Mouse (Mus musculus) lung, embryonic 16.5 days (tissue): ENCODE measurements around the gene 3110040M04Rik. TPM values are rescaled to one million over a fixed set of nuclear protein-coding genes. Genes with fewer than 3 reads are reported as not detected.
"Not testable (repeated sequence)": the region's sequence is repeated elsewhere in the genome, so short reads cannot be mapped to it uniquely, and the experiment has no call there.

Experiments used
- ATAC-seq: fragments of 200-750 bp; cut with Nextera tagmentation; 2 replicates; pipeline ENCODE4 v1.8.0; 2017; ENCODE audit warnings: low read depth, mild to moderate bottlenecking, moderate library complexity
- H3K27ac ChIP-seq: fragments of 300-500 bp; sonication (generic); 2 replicates; pipeline ENCODE4 v1.5.1; 2014; ENCODE audit warnings: mild to moderate bottlenecking, control low read depth, low read length
- H3K27me3 ChIP-seq: fragments of 300-500 bp; sonication (generic); 2 replicates; pipeline ENCODE4 v1.6.1; 2014; ENCODE audit warnings: low read depth, low read length, mixed read lengths; ENCODE audit not compliant: control insufficient read depth, insufficient read depth
- H3K36me3 ChIP-seq: fragments of 300-500 bp; sonication (generic); 2 replicates; pipeline ENCODE4 v1.6.1; 2014; ENCODE audit warnings: low read length; ENCODE audit not compliant: control insufficient read depth, insufficient read depth
- H3K4me1 ChIP-seq: fragments of 300-500 bp; sonication (generic); replicated peaks from 2 replicates; pipeline ENCODE4 v1.6.1; 2014; ENCODE audit warnings: low read length, mixed read lengths; ENCODE audit not compliant: control insufficient read depth, insufficient read depth
- H3K4me2 ChIP-seq: fragments of 300-500 bp; sonication (generic); 2 replicates; pipeline ENCODE4 v1.6.1; 2014; ENCODE audit warnings: low read depth, low read length, control low read depth
- H3K4me3 ChIP-seq: fragments of 300-500 bp; sonication (generic); 2 replicates; pipeline ENCODE4 v1.5.1; 2014; ENCODE audit warnings: mild to moderate bottlenecking, low read length, control low read depth
- H3K9ac ChIP-seq: fragments of 300-500 bp; sonication (generic); 2 replicates; pipeline ENCODE4 v1.6.1; 2014; ENCODE audit warnings: low read length, control low read depth
- H3K9me3 ChIP-seq: fragments of 300-500 bp; sonication (generic); 2 replicates; pipeline ENCODE4 v1.6.1; 2016; ENCODE audit warnings: low read length; ENCODE audit not compliant: control insufficient read depth
- WGBS: fragments of 180-500 bp; shearing (Covaris S2); extraction: QIAGEN DNeasy Blood & Tissue Kit; methylation state at CpG from one replicate; pipeline ENCODE4 v1.1.7; 2014; 5-methylcytosine and 5-hydroxymethylcytosine counted together
- polyA plus RNA-seq: library from polyadenylated mRNA; unstranded; fragments of >200 nt; fragmentation: Nextera tagmentation; extraction: Ambion mirVana; gene quantifications from 2 replicates; pipeline ENCODE4 v1.2.1, GENCODE M21; 2015

3110040M04Rik gene
- polyA plus RNA-seq, 1 experiment from 2014 or later = not detected

- H3K27me3 ChIP-seq = no peaks in the 10 kb centered on the region
- H3K36me3 ChIP-seq = no peaks in the 10 kb centered on the region
- H3K4me1 ChIP-seq = no peaks in the 10 kb centered on the region
- 83% methylated on average over 4 of the region's 4 CpGs for WGBS
- no peak overlapping the region for H3K27ac ChIP-seq
- no peaks in the 10 kb centered on the region for H3K9me3 ChIP-seq
- H3K4me3 ChIP-seq = no peak overlapping the region
- no peak for ATAC-seq
- no peak overlapping the region for H3K9ac ChIP-seq
- no peak overlapping the region for H3K4me2 ChIP-seq
These were observed 15.5 kb upstream of the 3110040M04Rik start for GRCm38 (mm10) chr1:151188469-151188868.

- not testable (repeated sequence) for H3K4me1 ChIP-seq, H3K27me3 ChIP-seq, H3K4me3 ChIP-seq, H3K27ac ChIP-seq, H3K9me3 ChIP-seq, H3K36me3 ChIP-seq, H3K9ac ChIP-seq, H3K4me2 ChIP-seq, ATAC-seq
- no CpG with 5 or more reads among the region's 7 CpGs for WGBS
These were observed 11.8 kb upstream of the 3110040M04Rik start, which contains the start of gene Gm8947 for GRCm38 (mm10) chr1:151192075-151192474. Gm8947 (plus strand) TSS chr1:151192376.

- not testable (repeated sequence) for H3K36me3 ChIP-seq, H3K4me2 ChIP-seq, H3K27me3 ChIP-seq, H3K27ac ChIP-seq, ATAC-seq, H3K9ac ChIP-seq, H3K4me1 ChIP-seq, H3K4me3 ChIP-seq, H3K9me3 ChIP-seq
- 90% methylated on average over 14 of the region's 15 CpGs for WGBS
These were observed 11.2 kb upstream of the 3110040M04Rik start for GRCm38 (mm10) chr1:151192739-151193138.

- not testable (repeated sequence) for H3K9ac ChIP-seq, H3K4me3 ChIP-seq, H3K36me3 ChIP-seq, H3K27ac ChIP-seq, H3K4me2 ChIP-seq, H3K27me3 ChIP-seq, H3K4me1 ChIP-seq, H3K9me3 ChIP-seq, ATAC-seq
- WGBS = 67% methylated on average over 4 of the region's 4 CpGs
These were observed 7.9 kb upstream of the 3110040M04Rik start for GRCm38 (mm10) chr1:151195986-151196385.

- not testable (repeated sequence) for ATAC-seq, H3K9ac ChIP-seq, H3K27ac ChIP-seq, H3K36me3 ChIP-seq, H3K27me3 ChIP-seq, H3K4me3 ChIP-seq, H3K9me3 ChIP-seq, H3K4me2 ChIP-seq, H3K4me1 ChIP-seq
- WGBS = 69% methylated on average over 3 of the region's 3 CpGs
These were observed 7.2 kb upstream of the 3110040M04Rik start for GRCm38 (mm10) chr1:151196690-151197089.

- not testable (repeated sequence) for H3K9me3 ChIP-seq, H3K36me3 ChIP-seq, H3K4me1 ChIP-seq, H3K27me3 ChIP-seq, H3K27ac ChIP-seq, H3K4me3 ChIP-seq, H3K9ac ChIP-seq, ATAC-seq, H3K4me2 ChIP-seq
- WGBS = 64% methylated on average over 2 of the region's 4 CpGs
These were observed 5.8 kb upstream of the 3110040M04Rik start, which contains the start of gene Gm47995 for GRCm38 (mm10) chr1:151198120-151198519. Gm47995 (plus strand) TSS chr1:151198448.

GRCm38 (mm10) chr1:151200620-151201019, 3.3 kb upstream of the 3110040M04Rik start:
- not testable (repeated sequence) for ATAC-seq

GRCm38 (mm10) chr1:151202771-151203170, 1.1 kb upstream of the 3110040M04Rik start:
- not testable (repeated sequence) for H3K36me3 ChIP-seq, H3K27ac ChIP-seq, ATAC-seq, H3K4me3 ChIP-seq, H3K4me2 ChIP-seq, H3K27me3 ChIP-seq, H3K9ac ChIP-seq, H3K9me3 ChIP-seq, H3K4me1 ChIP-seq
- WGBS = 62% methylated on average over 3 of the region's 5 CpGs

More at GRCm38 (mm10) chr1:151200620-151201019, 3.3 kb upstream of the 3110040M04Rik start:
- not testable (repeated sequence) for H3K4me3 ChIP-seq, H3K27me3 ChIP-seq, H3K4me2 ChIP-seq, H3K4me1 ChIP-seq, H3K9ac ChIP-seq, H3K27ac ChIP-seq, H3K36me3 ChIP-seq, H3K9me3 ChIP-seq

GRCm38 (mm10) chr1:151208493-151208892, 4.6 kb downstream of the 3110040M04Rik start:
- H3K27ac ChIP-seq, H3K4me1 ChIP-seq, H3K4me3 ChIP-seq, H3K27me3 ChIP-seq, H3K9me3 ChIP-seq, H3K9ac ChIP-seq, ATAC-seq, H3K4me2 ChIP-seq, H3K36me3 ChIP-seq: not testable (repeated sequence)
- 50% methylated on average over 3 of the region's 5 CpGs for WGBS

GRCm38 (mm10) chr1:151208944-151209343, 5.0 kb downstream of the 3110040M04Rik start:
- ATAC-seq, H3K9me3 ChIP-seq, H3K9ac ChIP-seq, H3K4me3 ChIP-seq, H3K27me3 ChIP-seq, H3K4me1 ChIP-seq, H3K4me2 ChIP-seq, H3K36me3 ChIP-seq, H3K27ac ChIP-seq: not testable (repeated sequence)
